Mouse (Mus musculus): ENCODE data around the gene Gria1. TPM values are rescaled to one million over a fixed set of nuclear protein-coding genes. Genes with fewer than 3 reads are reported as not detected.

Gria1 gene
- total and polyA plus RNA-seq, 2 experiments from 2014 or later, result 61.8 to 76.1 TPM

DNA sequence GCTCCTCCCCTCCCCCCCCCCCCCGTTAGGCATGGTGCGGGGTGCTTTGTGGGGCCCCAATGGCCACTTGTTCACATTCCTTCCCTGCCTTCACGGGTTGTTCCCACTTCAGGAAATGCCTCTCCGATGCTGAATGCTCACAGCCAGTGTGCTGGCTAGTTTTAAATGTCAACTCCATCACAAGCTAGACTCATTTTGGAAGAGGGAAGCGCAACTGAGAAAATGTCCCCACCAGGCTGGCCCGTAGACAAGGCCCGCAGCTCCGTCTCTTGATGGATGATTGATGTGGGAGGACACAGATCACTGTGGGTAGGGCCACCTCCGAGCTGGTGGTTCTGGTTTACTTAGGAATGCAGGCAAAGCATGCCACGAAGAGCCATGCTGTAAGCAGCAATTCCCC lies 266.9 kb downstream of the Gria1 start:
- Histone ChIP-seq H3K27ac (ENCODE audit: low read depth, low read length) (no peak overlapping the region), H3K9ac (replicated peaks; ENCODE audit: low read length, poor library complexity, severe bottlenecking) (no peak overlapping the region), H3K4me1 (ENCODE audit: insufficient read depth, low read length) (no peaks in the 10 kb centered on the region), H3K4me2 (ENCODE audit: low read depth, low read length, poor library complexity, severe bottlenecking) (no peak overlapping the region), H3K36me3 (ENCODE audit: insufficient read depth, low read length) (no peaks in the 10 kb centered on the region), H3K4me3 (ENCODE audit: low read depth, low read length) (no peak overlapping the region), H3K27me3 (ENCODE audit: insufficient read depth, low read length) (no peaks in the 10 kb centered on the region), H3K9me3 (ENCODE audit: low read length) (no peaks in the 10 kb centered on the region)
- ATAC-seq (ENCODE audit: low FRiP score), result no peak
- DNase-seq (ENCODE audit: low spot score), result no peak
- 75% methylated on average over 10 of the region's 10 CpGs for whole genome bisulfite sequencing
- TF ChIP-seq CTCF (IDR thresholded peaks at IDR 0.05), result no peak

DNA sequence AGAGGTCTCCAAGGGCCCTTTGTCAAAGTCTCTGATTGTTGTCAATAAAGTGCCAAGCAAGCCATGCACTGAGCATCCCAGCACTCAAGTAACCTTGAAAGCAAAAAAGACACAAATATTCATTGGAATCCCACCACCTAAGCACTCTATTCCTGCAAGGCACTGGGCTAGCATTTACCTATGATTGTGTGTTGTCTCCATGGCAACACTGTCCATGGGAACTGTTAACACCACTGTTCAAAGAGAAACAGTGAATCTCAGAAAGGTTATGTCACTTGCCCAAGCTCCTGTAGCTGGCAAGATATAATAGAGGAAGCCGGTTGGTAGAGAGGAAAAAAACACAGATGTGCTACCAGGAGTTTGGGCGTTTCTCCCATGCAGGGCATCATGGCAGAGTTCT lies 274.9 kb downstream of the Gria1 start:
- Histone ChIP-seq H3K4me2 (ENCODE audit: low read depth, low read length, poor library complexity, severe bottlenecking) (no peak overlapping the region), H3K9ac (replicated peaks; ENCODE audit: low read length, poor library complexity, severe bottlenecking) (no peak overlapping the region), H3K9me3 (ENCODE audit: low read length) (no peaks in the 10 kb centered on the region), H3K4me3 (ENCODE audit: low read depth, low read length) (no peak overlapping the region), H3K27ac (ENCODE audit: low read depth, low read length) (no peak overlapping the region; the same call in 1 of the 2 replicates), H3K4me1 (ENCODE audit: insufficient read depth, low read length) (no peaks in the 10 kb centered on the region), H3K36me3 (ENCODE audit: insufficient read depth, low read length) (peaks cover 13% of the 10 kb centered on the region), H3K27me3 (ENCODE audit: insufficient read depth, low read length) (no peaks in the 10 kb centered on the region)
- peak; percentile 30 for DNase-seq (ENCODE audit: low spot score)
- no peak for ATAC-seq (ENCODE audit: low FRiP score)
- WGBS, result 71% methylated on average over 2 of the region's 2 CpGs
- TF ChIP-seq CTCF (IDR thresholded peaks at IDR 0.05), result no peak

- no peaks in the 10 kb centered on the region for H3K27me3 ChIP-seq (ENCODE audit: insufficient read depth, low read length)
- H3K4me1 ChIP-seq (ENCODE audit: insufficient read depth, low read length), result no peaks in the 10 kb centered on the region
- TF ChIP-seq CTCF (IDR thresholded peaks at IDR 0.05), result no peak
- WGBS, result 96% methylated on average over 8 of the region's 8 CpGs
- no peak overlapping the region for H3K4me3 ChIP-seq (ENCODE audit: low read depth, low read length)
- ATAC-seq (ENCODE audit: low FRiP score) (no peak), DNase-seq (ENCODE audit: low spot score) (no peak)
- no peak overlapping the region for H3K4me2 ChIP-seq (ENCODE audit: low read depth, low read length, poor library complexity, severe bottlenecking)
- H3K9ac ChIP-seq (replicated peaks; ENCODE audit: low read length, poor library complexity, severe bottlenecking), result no peak overlapping the region
- no peaks in the 10 kb centered on the region for H3K9me3 ChIP-seq (ENCODE audit: low read length)
- H3K36me3 ChIP-seq (ENCODE audit: insufficient read depth, low read length), result peaks cover 10% of the 10 kb centered on the region; the same call in 1 of the 2 replicates
- no peak overlapping the region for H3K27ac ChIP-seq (ENCODE audit: low read depth, low read length)
Measured at GRCm38 (mm10) chr11:57297376-57297775, 286.2 kb downstream of the Gria1 start.

DNA sequence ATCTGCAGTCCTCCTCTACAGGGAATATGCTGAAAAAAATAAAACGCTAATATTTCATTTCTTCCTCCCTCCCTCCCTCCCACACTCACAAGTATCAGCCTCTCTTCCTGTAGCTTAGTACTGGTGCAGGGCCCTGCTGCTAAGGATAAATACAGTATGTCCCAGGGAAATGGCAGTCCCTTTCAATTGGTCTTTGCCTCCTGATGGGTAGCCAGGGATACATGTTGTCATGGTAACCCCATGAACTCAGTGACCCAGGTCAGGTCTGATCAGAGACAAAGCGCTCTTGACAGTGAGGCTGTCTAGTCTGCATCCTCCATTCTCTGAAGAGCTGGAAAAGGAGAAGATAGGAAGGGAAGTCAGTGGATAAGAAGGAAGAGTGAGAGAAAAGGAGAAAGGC lies 287.1 kb downstream of the Gria1 start:
- no peak overlapping the region for H3K27ac ChIP-seq (ENCODE audit: low read depth, low read length)

DNA sequence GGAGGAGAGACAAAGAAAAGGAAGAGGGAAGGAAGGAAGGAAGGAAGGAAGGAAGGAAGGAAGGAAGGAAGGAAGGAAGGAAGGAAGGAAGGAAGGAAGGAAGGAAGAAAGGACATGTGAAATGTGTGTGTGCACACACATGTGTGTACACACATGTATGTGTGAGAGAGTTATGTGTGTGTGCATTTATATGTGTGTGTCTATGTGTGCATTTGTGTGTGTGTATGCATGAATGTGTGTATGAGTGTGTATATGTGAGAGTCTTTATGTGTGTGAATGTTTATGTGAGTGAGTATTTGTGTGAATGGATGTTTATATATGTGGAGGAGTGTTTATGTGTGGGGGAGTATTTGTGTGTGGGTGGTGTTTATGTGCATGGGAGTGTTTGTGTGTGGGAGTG lies 287.5 kb downstream of the Gria1 start:
- no peak overlapping the region for H3K27ac ChIP-seq (ENCODE audit: low read depth, low read length)
- ATAC-seq (ENCODE audit: low FRiP score), result no peak
- H3K4me2 ChIP-seq (ENCODE audit: low read depth, low read length, poor library complexity, severe bottlenecking), result no peak overlapping the region

More for the DNA sequence above, 287.1 kb downstream of the Gria1 start:
- no peaks in the 10 kb centered on the region for H3K4me1 ChIP-seq (ENCODE audit: insufficient read depth, low read length)
- no peak overlapping the region for H3K4me2 ChIP-seq (ENCODE audit: low read depth, low read length, poor library complexity, severe bottlenecking)
- H3K27me3 ChIP-seq (ENCODE audit: insufficient read depth, low read length), result no peaks in the 10 kb centered on the region
- peaks cover 10% of the 10 kb centered on the region for H3K36me3 ChIP-seq (ENCODE audit: insufficient read depth, low read length)
- no peak overlapping the region for H3K9ac ChIP-seq (replicated peaks; ENCODE audit: low read length, poor library complexity, severe bottlenecking)
- WGBS, result 10% methylated on average over 2 of the region's 2 CpGs
- H3K4me3 ChIP-seq (ENCODE audit: low read depth, low read length), result no peak overlapping the region
- ATAC-seq (ENCODE audit: low FRiP score) (0 out of 2 replicates have a peak, but pooled peaks have one; percentile 13), DNase-seq (ENCODE audit: low spot score) (peak; percentile 50)
- no peak for TF ChIP-seq CTCF (IDR thresholded peaks at IDR 0.05)
- H3K9me3 ChIP-seq (ENCODE audit: low read length), result no peaks in the 10 kb centered on the region

GRCm38 (mm10) chr11:57303602-57304001 lies 292.4 kb downstream of the Gria1 start:
- Histone ChIP-seq H3K4me1 (ENCODE audit: insufficient read depth, low read length) (no peaks in the 10 kb centered on the region), H3K9me3 (ENCODE audit: low read length) (no peaks in the 10 kb centered on the region), H3K4me3 (ENCODE audit: low read depth, low read length) (no peak overlapping the region), H3K27ac (ENCODE audit: low read depth, low read length) (no peak overlapping the region), H3K27me3 (ENCODE audit: insufficient read depth, low read length) (no peaks in the 10 kb centered on the region), H3K9ac (replicated peaks; ENCODE audit: low read length, poor library complexity, severe bottlenecking) (no peak overlapping the region), H3K4me2 (ENCODE audit: low read depth, low read length, poor library complexity, severe bottlenecking) (no peak overlapping the region), H3K36me3 (ENCODE audit: insufficient read depth, low read length) (peaks cover 10% of the 10 kb centered on the region)
- WGBS, result 97% methylated on average over 1 of the region's 1 CpGs
- DNase-seq (ENCODE audit: low spot score), result no peak
- peak; percentile 28; the same call in 1 of the 2 replicates for TF ChIP-seq CTCF (IDR thresholded peaks at IDR 0.05)
- no peak for ATAC-seq (ENCODE audit: low FRiP score)

More for the DNA sequence above, 287.5 kb downstream of the Gria1 start:
- Histone ChIP-seq H3K4me3 (ENCODE audit: low read depth, low read length) (no peak overlapping the region), H3K36me3 (ENCODE audit: insufficient read depth, low read length) (peaks cover 10% of the 10 kb centered on the region), H3K9me3 (ENCODE audit: low read length) (no peaks in the 10 kb centered on the region), H3K9ac (replicated peaks; ENCODE audit: low read length, poor library complexity, severe bottlenecking) (no peak overlapping the region), H3K4me1 (ENCODE audit: insufficient read depth, low read length) (no peaks in the 10 kb centered on the region), H3K27me3 (ENCODE audit: insufficient read depth, low read length) (no peaks in the 10 kb centered on the region)
- DNase-seq (ENCODE audit: low spot score), result no peak
- no peak for TF ChIP-seq CTCF (IDR thresholded peaks at IDR 0.05)
